Mouse (Mus musculus) stomach, embryonic 16.5 days (tissue): ENCODE data around the gene Draxin. TPM values are rescaled to one million over a fixed set of nuclear protein-coding genes. Genes with fewer than 3 reads are reported as not detected.

Experiments
- ATAC-seq: fragments of 200-750 bp; cut with Nextera tagmentation; 2 replicates; pipeline ENCODE4 v1.8.0; 2017; ENCODE audit warnings: moderate number of reproducible peaks, moderate TSS enrichment; ENCODE audit not compliant: insufficient read depth, low FRiP score
- H3K27ac ChIP-seq: fragments of 300-500 bp; sonication (generic); 2 replicates; pipeline ENCODE4 v1.5.1; 2014; ENCODE audit warnings: low read length
- H3K27me3 ChIP-seq: fragments of 300-500 bp; sonication (generic); 2 replicates; pipeline ENCODE4 v1.6.1; 2014; ENCODE audit warnings: low read length, control low read depth, mixed read lengths; ENCODE audit not compliant: control insufficient read depth, insufficient read depth
- H3K36me3 ChIP-seq: fragments of 300-500 bp; sonication (generic); 2 replicates; pipeline ENCODE4 v1.6.1; 2014; ENCODE audit warnings: low read length; ENCODE audit not compliant: control insufficient read depth, insufficient read depth
- H3K4me1 ChIP-seq: fragments of 300-500 bp; sonication (generic); 2 replicates; pipeline ENCODE4 v1.6.1; 2014; ENCODE audit warnings: low read length, control low read depth, mixed read lengths; ENCODE audit not compliant: control insufficient read depth, insufficient read depth
- H3K4me2 ChIP-seq: fragments of 300-500 bp; sonication (generic); 2 replicates; pipeline ENCODE4 v1.6.1; 2014; ENCODE audit warnings: low read depth, low read length, mixed read lengths
- H3K4me3 ChIP-seq: fragments of 300-500 bp; sonication (generic); replicated peaks from 2 replicates; pipeline ENCODE4 v1.5.1; 2014; ENCODE audit warnings: mild to moderate bottlenecking, low read length
- H3K9ac ChIP-seq: fragments of 300-500 bp; sonication (generic); 2 replicates; pipeline ENCODE4 v1.6.1; 2014; ENCODE audit warnings: low read length
- H3K9me3 ChIP-seq: fragments of 300-500 bp; sonication (generic); replicated peaks from 2 replicates; pipeline ENCODE4 v1.6.1; 2016; ENCODE audit warnings: low read length, control low read depth; ENCODE audit not compliant: control insufficient read depth
- WGBS: fragments of 180-500 bp; shearing (Covaris S2); extraction: QIAGEN DNeasy Blood & Tissue Kit; methylation state at CpG from one replicate; pipeline ENCODE4 v1.1.7; 2014; 5-methylcytosine and 5-hydroxymethylcytosine counted together
- polyA plus RNA-seq: library from polyadenylated mRNA; unstranded; fragments of >200 nt; fragmentation: Nextera tagmentation; extraction: Ambion mirVana; gene quantifications from 2 replicates; pipeline ENCODE4 v1.2.1, GENCODE M21; 2015

Draxin gene
- polyA plus RNA-seq, 1 experiment from 2014 or later = 0.04 TPM

- H3K4me2 ChIP-seq = peak overlapping the region; percentile 54
- ATAC-seq = peak; percentile 21; the same call in 1 of the 2 replicates
- H3K4me1 ChIP-seq = no peaks in the 10 kb centered on the region
- peak overlapping the region; percentile 38 for H3K4me3 ChIP-seq
- H3K9me3 ChIP-seq = no peaks in the 10 kb centered on the region
- H3K27me3 ChIP-seq = no peaks in the 10 kb centered on the region
- peak overlapping the region; percentile 51 for H3K9ac ChIP-seq
- WGBS = 38% methylated on average over 17 of the region's 17 CpGs
- no peaks in the 10 kb centered on the region for H3K36me3 ChIP-seq
- H3K27ac ChIP-seq = no peak overlapping the region
Measured at GRCm38 (mm10) chr4:148074521-148075189, 55.8 kb downstream of the Draxin start.

DNA sequence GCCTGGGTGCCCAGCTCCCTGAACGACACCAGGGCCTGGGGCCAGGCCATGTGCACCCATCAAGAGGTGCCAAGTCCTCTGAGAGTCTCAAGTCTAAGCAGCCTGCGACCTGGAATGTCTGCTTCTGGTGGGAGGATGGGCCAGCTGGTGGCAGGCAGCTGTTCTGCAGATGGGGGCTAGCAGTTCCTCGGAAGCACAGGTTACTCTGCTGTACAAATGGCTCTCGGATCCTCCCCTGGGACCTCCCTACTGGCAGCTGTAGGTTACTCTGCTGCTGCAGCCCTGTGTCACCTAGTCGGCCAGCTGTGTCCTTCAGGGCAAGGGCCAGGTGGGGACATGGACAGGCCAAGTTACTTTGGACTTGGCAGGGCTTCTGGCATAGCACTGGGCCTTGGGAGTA is 59.0 kb downstream of the Draxin start:
- Histone ChIP-seq H3K9me3 (no peaks in the 10 kb centered on the region), H3K4me3 (no peak overlapping the region), H3K27me3 (no peaks in the 10 kb centered on the region), H3K9ac (no peak overlapping the region), H3K4me2 (no peak overlapping the region), H3K36me3 (no peaks in the 10 kb centered on the region), H3K27ac (no peak overlapping the region), H3K4me1 (no peaks in the 10 kb centered on the region)
- WGBS = 54% methylated on average over 5 of the region's 5 CpGs
- ATAC-seq = no peak

- WGBS = 82% methylated on average over 9 of the region's 9 CpGs
- Histone ChIP-seq H3K36me3 (no peaks in the 10 kb centered on the region), H3K9ac (no peak overlapping the region), H3K9me3 (no peaks in the 10 kb centered on the region), H3K27ac (no peak overlapping the region), H3K27me3 (no peaks in the 10 kb centered on the region), H3K4me1 (no peaks in the 10 kb centered on the region), H3K4me2 (no peak overlapping the region), H3K4me3 (no peak overlapping the region)
- no peak for ATAC-seq
Measured at GRCm38 (mm10) chr4:148069602-148070218, 60.8 kb downstream of the Draxin start.

GRCm38 (mm10) chr4:148067346-148067745 is 63.2 kb downstream of the Draxin start:
- no peak for ATAC-seq
- H3K4me2 ChIP-seq = no peak overlapping the region
- no peak overlapping the region for H3K27ac ChIP-seq
- H3K9me3 ChIP-seq = no peaks in the 10 kb centered on the region
- no peaks in the 10 kb centered on the region for H3K36me3 ChIP-seq
- H3K27me3 ChIP-seq = no peaks in the 10 kb centered on the region
- 88% methylated on average over 8 of the region's 8 CpGs for WGBS
- H3K4me1 ChIP-seq = no peaks in the 10 kb centered on the region
- no peak overlapping the region for H3K9ac ChIP-seq
- no peak overlapping the region for H3K4me3 ChIP-seq

GRCm38 (mm10) chr4:148066401-148066744 is 64.1 kb downstream of the Draxin start:
- peak; percentile 18; the same call in 1 of the 2 replicates for ATAC-seq
- no peak overlapping the region for H3K4me2 ChIP-seq

DNA sequence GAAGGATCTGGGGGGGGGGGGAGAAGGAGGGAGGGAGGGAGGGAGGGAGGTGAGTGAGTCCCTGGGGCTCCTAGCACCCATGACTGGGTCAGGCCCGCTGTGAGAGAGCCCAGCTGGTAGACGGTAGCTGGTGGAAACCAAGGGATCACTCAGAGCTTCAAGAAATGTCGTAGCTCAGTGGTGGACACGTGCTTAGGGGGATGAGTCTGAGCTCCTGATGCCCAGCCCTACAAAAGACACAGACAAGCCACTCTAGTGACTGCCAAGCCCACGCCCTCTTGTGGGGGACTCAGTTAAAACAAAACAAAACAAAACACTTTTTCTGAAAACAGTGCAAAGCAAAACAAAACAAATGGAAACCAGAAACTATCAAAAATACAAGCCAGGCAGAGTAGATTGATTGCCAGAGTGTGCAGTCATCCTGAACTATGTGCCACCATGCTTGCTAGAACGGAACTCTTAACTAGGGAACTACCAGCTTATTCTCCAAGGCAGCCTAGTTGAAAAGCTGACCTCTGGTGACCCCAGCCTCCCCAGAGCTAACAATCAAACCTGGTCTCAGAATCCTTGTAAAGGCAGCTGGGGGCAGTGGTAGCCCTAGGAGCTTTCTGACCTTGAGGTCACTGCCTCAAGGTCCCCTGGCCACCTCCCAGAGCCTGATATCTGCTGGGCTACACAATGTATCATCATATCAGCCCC is 64.6 kb downstream of the Draxin start:
- Histone ChIP-seq H3K4me1 (no peaks in the 10 kb centered on the region), H3K27me3 (no peaks in the 10 kb centered on the region), H3K9ac (no peak overlapping the region), H3K4me2 (no peak overlapping the region), H3K4me3 (no peak overlapping the region), H3K9me3 (no peaks in the 10 kb centered on the region), H3K36me3 (no peaks in the 10 kb centered on the region), H3K27ac (no peak overlapping the region)
- 45% methylated on average over 6 of the region's 6 CpGs for WGBS
- no peak for ATAC-seq

More at GRCm38 (mm10) chr4:148066401-148066744, 64.1 kb downstream of the Draxin start:
- Histone ChIP-seq H3K27me3 (no peaks in the 10 kb centered on the region), H3K36me3 (no peaks in the 10 kb centered on the region), H3K9ac (no peak overlapping the region), H3K9me3 (no peaks in the 10 kb centered on the region), H3K27ac (no peak overlapping the region), H3K4me1 (no peaks in the 10 kb centered on the region), H3K4me3 (no peak overlapping the region)
- WGBS = 62% methylated on average over 9 of the region's 9 CpGs

GRCm38 (mm10) chr4:148061086-148061480 is 69.4 kb downstream of the Draxin start:
- no peaks in the 10 kb centered on the region for H3K36me3 ChIP-seq
- H3K9me3 ChIP-seq = no peaks in the 10 kb centered on the region
- H3K27me3 ChIP-seq = no peaks in the 10 kb centered on the region
- ATAC-seq = no peak
- no peak overlapping the region for H3K4me2 ChIP-seq
- no peak overlapping the region for H3K27ac ChIP-seq
- no peaks in the 10 kb centered on the region for H3K4me1 ChIP-seq
- H3K9ac ChIP-seq = no peak overlapping the region
- 89% methylated on average over 9 of the region's 9 CpGs for WGBS
- no peak overlapping the region for H3K4me3 ChIP-seq

DNA sequence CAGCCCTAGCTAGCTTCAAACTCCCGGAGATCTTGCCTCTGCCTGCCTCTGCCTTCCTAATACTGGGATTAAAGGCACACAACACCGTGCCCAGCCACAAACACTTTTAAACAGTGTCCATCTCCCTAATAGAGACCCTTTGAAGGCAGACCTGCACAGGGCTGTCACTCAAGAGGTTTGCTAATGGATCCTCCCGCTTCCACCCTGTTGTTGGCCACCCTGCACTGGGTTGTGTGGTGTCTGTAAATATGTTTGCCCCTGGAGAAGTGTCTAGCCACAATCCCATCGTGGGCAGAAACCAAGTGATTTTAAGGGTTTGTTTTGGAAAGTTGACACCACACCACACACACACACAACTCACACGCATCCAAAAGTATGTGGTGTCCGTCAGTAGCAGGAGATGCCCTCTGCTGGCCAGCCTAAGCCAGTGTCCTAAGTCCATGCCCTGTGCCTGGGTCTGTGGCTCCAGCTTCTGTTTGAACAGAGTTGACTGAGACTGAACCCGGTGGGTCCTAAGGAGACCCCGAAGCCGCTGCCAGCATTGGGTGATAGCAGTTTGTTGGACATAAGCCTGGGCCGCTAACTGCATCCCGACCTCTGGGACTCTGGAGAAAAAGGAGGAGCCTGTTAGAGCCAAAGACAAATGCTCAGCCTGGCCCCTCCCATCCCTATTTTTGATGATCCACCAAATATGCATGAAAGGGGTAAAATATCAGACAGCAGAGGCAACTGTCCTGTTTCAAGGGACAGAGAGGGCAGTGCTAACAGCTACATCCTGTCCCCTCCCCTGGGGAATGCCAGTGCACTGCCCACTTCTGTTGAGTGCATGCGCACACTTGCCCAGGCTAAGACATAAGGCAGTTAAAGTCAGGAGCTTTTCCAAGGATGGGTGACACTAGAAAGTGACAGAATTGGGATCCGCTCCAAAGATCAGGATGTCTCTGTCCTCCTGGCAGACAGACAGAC is 70.1 kb downstream of the Draxin start:
- H3K36me3 ChIP-seq = 0 out of 2 replicates have a peak, but pooled peaks cover under 1% of the 10 kb centered on the region
- no peak overlapping the region for H3K9ac ChIP-seq
- H3K4me1 ChIP-seq = no peaks in the 10 kb centered on the region
- no peak for ATAC-seq
- H3K9me3 ChIP-seq = no peaks in the 10 kb centered on the region
- H3K27ac ChIP-seq = no peak overlapping the region
- WGBS = 44% methylated on average over 13 of the region's 13 CpGs
- H3K27me3 ChIP-seq = no peaks in the 10 kb centered on the region
- no peak overlapping the region for H3K4me3 ChIP-seq
- H3K4me2 ChIP-seq = no peak overlapping the region
